Mouse (Mus musculus): ENCODE results near the gene E030018B13Rik.

The E030018B13Rik gene

DNA sequence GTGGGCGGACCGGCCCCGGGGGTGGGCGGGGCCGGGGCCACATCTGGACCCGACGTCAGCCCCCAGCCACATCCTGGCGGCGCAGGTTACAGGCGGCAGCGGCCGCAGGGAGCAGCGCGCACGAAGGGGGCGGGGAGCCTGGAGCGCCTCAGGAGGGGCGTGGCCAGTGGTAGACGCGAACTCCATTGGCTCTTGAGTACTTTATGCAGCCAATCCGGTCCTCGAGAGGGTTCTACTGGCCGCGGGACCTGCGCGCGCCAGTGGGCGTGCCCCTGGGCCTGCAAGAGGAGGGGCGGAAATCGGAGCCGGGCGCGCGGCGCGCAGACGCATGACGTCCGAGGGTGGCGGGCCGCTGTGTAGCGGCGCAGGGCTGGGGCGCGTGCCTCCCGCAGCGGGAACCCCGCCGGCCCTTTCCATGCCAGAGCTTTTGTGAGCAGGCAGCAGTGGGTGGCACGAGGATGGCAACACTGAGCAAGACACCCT, 22.3 kb downstream of the E030018B13Rik start, which contains the start of gene Klf13:
TSS of gene Klf13 (minus strand) at position 2 of the 483 bp plus-strand sequence.
- peak; percentile 99 for DNase-seq

DNA sequence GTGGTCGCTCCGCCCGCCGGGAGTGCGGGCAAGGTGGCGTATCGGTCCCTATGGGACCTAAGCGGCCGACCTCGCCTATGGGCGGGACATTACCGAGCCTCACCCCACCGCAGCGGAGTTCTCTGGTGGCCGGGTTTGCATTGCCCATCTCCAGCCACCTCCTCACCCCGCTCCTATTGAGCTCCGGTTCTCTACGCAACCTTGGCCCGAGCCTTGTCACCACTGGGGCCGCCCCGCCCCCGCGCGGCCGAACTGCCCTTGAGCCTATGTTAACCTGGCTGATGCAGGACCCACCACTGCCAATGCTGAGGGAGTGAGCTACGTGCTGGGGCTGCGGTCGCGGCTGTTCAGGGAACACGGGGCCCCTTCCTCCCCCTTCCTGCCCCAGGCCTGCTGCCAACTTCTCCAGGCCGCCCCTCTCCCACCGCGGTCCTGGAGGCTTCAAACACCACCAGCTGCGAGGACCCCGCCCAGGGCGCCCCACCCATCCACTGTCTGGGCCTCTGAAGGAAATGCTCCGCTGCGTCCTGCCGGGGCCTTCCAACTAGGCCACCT, 22.8 kb downstream of the E030018B13Rik start:
- DNase-seq = no peak

DNA sequence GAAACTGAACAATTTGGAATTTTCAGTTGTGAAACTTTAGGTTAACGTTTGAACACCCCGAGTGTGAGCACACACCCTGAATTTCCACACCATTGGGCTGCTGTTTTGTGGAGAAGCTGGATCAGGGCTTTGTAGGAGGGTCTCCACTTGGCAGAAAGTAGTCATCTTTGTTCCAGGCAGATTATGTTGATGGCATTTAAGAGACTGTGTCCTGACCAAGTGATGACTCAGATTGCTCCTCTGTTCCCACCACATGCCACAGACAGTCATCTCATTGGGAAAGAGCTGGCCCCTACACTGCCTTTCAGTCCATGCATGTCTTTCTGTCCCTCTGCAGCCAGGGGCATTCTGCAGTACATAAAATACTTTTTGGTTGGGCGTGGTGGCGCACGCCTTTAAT, 23.7 kb downstream of the E030018B13Rik start:
- no peak for DNase-seq

DNA sequence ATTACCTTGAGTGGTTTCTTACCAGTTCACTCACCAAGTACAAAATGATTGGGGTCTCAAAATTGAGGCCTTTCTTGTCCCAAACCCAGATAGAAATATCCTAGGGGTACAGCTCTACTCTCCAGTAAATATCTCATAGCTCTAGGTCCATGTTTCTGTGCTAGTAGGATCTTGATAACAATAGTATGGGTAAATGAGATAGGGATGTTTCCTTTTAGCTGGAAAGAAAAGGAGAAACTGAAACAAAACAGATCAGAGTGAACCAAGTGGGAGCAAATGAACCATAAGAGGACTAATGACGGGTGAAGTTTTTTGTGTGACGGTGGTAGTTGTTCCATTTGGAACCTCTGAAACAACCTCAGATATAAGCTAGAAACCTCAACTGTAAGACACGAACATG, 24.4 kb downstream of the E030018B13Rik start:
- DNase-seq = no peak

DNA sequence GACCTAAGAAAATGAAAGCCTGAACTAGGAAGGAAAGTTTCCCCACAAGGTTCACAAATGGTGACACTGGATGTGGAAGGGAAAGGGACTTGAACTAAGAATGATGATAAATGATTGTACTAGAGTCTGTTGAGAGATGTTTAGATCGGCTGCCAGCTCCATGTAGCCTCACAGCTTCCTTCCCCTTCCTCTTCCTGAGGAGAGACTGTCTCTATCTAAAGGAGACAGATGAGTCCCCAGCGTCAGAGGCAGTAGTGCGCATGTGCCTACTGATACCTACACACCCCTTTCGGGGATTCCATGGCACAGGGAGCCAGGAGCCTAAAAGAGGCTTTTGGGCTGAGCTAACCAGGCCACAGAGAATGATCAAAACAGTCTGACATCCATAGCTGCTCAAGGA, 24.8 kb downstream of the E030018B13Rik start:
- no peak for DNase-seq

DNA sequence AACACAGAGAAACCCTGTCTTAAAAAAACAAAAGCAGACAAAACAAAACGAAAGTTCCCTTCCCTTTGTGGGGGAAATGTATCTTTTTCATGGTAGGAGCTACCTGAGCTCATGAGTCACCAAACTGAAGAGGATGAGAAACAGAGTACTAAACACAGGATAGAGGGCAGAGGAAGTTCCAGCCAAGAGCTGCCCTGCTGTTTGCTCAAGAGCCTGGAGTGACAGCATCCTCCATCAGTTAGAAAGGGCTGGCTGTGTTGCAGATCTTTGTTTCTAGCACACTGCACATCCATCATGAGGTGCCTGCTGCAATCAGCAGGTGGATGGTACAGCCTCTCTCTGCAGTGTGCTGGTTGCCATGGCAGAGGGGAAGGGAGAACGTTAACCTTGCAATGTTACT, 27.3 kb downstream of the E030018B13Rik start:
- no peak for DNase-seq

DNA sequence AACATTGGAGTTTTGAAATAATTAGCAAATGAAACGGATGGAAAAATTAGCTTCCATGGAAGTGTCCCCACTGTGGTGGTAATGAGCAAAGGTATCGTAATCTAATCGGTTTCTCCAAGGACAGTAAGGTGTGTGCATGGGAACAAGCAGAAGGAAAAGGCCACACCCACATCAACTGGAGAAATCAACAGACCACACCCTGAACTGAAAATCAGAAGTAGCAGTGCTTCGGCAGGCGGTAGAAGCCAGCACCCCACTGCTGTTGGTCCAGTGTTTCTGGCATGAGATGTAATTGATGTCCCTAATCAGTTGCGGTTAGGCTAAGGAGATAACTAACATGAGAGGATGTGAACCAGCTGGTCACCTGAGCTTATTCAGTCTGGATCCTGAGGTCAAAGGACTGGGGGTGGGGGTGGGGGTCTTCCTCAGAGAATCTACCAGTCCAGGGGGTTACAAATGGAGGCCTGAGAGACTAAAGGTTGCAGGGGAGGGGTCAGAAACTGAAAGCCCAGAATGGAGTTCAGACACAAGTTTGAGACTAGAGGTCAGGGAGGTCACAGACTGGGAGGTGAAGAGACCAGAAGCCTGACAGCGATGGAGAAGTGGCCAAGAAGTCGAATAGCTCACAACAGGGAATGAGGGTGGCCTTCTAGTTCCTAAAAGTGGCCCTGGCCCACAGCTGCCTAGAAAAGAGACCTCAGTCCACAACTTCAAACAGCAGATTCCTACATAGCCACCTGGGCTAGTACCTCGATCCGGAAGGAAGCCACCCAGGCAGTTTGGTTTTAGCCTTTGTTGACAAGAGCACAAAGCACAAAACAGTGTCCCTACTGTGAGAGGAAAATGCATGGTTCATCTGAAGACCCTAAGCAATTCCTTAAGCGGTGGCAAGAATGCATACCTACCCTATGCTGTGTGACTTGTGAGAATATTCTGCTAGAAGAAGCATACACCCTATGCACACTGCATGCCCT, 31.1 kb downstream of the E030018B13Rik start:
- no peak for DNase-seq

DNA sequence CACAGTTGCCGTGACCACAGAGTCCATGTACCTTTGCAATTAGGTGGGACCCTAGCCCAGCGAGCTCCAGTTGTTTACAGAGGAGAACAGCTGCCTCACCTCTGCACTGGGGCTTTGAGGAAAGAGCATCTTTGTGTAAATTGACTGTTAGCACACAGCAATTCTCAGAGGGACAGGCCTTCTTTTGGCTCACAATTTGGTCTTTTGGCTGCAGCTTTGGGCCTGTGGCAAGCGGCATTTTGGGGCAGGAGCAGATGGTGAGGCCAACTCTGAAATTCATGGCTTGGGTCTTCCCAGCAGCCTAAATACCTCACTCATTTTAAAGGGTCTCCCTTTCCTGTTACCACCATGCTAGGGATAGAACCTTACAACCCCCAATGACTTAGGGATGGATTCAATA, 32.5 kb downstream of the E030018B13Rik start:
- no peak for DNase-seq

DNA sequence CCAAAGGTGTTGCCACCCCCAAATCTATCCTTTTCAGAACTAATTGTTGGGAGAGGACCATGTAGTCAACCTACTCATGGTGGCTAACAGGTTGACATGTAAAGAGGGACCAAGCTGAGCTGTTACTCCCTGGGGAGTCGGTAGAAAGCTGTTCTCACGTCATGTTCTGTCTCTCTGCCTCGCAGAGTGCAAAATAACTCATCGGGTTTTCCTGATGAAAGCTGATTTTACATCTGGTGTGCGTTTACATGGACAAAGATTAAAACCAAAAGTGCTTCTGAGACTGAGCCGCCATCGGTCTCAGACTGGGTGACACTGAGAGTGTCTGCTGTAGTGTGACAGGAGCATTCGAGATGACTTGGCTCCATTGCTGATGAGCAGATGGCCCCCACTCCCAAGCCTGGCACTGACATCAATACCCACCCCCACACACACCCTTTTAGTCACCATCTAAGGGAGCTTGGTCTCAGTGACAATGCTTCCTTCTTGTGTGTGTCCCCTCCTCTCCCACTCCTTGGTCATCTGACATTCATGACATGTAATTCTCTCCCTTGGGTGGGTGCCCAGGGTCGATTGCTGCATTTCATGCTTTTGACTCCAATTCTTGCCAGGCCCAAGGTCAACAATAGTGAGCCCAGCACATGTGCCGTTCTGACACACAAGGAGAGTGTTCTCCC, 34.4 kb downstream of the E030018B13Rik start:
- DNase-seq = peak; percentile 69

DNA sequence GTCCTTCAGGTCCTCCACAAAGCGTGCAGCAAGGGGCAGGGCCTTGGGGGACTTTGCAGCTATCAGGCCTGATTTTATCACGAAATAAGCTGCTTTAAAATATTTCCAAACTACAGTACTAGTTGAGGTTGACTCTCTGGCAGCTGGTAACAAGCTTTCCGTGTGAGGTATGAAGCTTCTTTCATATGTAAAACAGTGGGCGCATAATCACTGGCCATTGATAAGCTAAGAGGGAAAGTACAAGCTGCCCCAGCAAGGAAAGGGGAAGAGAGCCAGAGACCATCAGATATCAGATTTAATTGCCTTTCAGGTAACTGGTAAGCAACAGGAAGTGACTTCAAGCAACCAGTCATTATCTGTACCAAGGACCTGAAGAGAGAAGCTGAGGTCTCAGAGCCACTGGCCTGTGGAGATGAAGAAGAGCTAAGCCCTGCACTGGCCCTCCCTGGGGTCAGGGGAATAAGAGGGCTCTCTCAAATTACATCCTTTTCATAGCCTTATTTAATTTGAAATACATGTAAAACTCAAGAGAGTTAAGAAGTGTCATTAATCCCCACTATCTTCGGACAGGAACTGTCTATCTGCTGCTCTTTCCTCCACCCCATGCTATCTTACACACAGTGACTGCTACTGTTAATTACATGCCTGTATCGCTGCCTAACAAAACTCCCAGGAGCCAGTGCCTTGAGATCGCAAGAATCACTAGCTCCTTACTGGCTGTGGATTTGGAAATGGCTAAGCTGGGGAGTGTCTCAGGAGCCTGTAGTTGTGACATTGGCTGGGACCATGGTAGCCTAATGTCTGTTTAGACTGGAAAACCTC, 35.6 kb downstream of the E030018B13Rik start:
- no peak for DNase-seq

DNA sequence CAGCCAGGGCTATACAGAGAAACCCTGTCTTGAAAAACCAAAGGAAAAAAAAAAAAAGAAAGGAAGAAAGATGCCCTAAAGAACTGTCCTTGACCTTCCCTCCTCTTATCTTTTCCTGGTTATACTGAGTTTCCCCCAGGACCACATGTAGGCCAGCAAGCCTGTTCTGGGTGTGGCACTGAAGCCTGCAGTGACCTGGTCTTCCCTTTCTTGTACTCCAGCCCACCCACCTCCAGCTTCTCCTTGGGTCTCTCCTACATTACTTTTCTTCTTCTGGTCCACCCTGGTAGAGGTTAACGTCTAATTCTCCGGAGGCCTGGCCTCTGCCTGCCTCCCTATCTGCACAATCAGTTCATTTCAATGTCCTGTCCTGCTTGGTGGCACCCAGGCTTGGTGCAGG, 38.8 kb downstream of the E030018B13Rik start:
- DNase-seq = no peak

DNA sequence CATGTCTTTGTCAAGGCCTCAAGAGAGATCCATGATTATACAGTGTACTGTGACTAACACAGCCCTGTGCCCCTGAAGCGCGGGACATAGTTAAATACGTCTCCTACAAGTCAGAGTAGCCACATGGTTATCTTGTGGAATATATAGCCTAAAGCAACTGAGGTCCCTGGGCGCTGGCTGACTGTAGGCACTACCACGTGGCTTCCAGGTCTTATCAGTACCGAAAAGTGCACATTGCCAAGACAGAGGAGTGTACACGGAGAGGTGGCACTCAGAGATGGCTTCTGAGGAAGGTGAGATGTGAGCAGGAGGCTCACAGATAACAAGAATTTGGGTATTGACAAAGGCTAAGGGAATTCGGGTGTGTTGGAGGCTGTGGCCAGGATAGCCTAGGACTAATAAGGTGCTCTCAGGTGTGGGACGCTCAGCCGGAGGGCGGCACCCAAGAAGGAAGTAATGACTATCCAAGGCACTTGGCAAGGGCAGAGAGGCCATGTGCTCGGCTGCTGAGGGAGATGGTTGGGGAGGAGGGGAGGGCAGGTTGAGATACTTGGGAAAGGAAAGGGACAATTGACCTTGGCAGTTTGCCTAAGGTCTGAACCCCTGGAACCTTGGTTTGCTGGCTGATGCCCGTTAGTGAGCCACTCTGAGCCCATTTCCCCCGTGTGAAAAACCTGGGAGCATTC, 39.6 kb downstream of the E030018B13Rik start:
- no peak for DNase-seq

DNA sequence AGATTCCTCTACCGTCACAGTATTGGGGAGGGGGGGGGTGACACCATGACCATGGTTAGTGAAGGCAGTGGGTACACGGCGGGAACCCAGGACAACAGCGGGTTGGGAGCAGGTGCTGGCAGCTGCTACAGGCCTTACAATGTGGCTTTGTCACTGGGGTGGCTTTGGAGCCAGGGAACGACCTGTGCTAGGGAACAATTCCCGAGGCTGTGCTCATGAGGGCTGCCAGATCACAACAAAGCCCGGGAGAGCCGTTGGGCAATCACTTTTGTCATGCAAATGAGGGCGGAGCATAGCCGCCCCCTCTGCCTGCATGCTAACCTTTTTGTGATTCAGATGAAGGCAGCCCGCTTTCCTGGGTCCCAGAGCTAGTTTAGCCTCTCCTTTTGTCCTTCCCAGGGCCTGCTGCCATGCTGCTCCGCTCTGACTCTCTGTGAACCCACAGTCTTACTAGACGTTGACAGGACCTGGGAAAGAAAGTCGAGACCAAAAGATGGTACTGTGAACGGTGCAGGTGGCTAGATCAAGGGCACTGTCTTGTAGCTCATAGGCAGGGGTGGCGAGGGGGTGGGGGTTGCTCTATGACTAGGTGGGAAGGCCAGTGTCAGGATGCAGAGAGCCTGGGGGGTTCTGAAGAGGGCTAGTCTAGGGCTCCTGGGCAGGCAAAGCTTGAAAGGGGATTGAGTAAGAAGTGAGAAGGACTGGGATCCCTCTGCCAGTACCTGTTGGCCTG, 40.5 kb downstream of the E030018B13Rik start:
- peak; percentile 55 for DNase-seq

DNA sequence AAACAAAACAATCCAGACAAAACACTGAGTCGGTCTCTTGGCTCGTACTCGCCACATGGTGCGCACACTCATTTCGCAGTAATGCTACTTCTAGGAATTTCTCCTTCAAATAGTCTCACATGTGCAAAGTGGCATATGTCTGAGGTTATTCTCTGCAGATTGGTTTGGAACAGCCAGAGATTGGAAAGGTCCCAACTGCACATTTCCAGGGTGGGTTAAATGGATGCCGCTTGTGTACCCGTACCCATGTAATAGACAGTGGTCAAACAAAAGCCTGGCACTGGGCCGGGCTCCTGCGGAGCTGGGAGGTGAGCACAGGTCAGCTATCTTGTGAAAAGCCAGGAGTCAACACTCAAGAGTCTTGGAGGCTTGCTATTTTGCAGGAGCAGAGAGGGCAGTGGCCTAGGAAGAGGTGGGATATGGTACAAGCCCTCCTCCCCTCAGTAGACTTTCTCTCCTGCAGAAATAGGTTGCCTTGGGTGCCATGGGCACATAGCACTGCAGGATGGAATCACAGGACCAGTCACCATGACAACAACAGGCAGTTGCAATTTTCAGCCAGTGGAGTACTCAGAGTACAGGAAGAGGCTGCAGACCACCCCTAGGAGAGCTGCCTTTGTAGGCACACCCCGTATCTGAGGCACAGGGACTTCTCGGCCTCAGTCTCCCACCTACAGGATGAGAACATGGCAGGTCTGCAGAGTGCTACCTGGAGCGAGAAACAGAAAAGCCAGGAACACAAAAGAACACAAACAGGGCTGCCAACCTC, 41.4 kb downstream of the E030018B13Rik start:
- no peak for DNase-seq

DNA sequence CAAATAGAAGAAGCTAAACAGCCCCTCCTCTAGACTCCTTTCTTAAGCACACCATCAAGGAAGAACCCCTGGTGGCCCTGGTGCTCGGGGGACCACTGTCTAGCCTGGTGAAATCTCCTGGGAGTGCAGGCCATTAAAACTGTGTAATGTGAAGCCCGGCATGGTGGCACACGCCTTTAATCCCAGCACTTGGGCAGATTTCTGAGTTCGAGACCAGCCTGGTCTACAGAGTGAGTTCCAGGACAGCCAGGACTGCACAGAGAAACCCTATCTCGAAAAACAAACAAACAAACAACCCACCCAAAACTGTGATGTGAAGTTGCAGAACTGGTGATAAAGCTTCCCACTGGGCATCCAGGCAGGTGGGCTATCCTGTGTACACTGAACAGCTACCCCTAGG, 47.0 kb downstream of the E030018B13Rik start:
- DNase-seq = no peak

DNA sequence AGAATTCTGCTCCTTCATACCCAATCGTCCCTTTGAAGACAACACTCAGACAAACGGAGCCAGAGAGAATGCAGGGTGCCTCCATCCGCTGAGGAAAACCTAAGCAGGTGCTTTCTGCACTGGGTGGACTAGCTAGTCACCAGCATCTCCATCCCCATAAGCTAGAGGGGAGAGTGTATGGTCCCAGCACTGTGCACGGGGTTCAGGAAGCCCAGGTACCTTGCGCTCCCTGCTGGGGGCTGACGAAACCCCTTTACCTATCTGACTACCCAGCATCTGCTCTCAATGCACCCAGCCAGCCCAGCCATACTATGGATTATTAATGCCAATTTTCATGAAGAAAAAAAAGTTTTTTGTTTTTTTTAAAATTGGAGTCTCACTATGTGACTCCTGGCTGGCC, 47.5 kb downstream of the E030018B13Rik start:
- no peak for DNase-seq

DNA sequence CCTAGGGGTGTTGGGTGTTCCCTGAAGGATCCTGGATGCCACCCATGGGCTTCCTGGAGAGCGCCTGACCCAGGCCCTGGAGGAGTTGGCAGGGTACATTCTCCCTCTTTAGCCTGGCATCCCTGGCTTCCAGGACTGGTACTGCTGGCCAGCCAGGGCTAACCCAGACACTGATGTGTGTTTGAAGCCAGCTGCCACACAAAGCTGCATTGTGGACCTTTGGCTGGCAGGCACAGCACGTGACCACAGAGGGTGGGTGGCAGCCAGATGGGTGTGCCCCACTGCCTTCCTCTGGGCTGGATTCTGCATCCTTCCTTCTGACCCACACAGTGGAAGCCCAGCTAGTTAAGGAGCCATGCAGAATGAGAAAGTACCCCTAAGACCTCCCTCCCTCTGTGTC, 48.5 kb downstream of the E030018B13Rik start:
- DNase-seq = peak; percentile 63

DNA sequence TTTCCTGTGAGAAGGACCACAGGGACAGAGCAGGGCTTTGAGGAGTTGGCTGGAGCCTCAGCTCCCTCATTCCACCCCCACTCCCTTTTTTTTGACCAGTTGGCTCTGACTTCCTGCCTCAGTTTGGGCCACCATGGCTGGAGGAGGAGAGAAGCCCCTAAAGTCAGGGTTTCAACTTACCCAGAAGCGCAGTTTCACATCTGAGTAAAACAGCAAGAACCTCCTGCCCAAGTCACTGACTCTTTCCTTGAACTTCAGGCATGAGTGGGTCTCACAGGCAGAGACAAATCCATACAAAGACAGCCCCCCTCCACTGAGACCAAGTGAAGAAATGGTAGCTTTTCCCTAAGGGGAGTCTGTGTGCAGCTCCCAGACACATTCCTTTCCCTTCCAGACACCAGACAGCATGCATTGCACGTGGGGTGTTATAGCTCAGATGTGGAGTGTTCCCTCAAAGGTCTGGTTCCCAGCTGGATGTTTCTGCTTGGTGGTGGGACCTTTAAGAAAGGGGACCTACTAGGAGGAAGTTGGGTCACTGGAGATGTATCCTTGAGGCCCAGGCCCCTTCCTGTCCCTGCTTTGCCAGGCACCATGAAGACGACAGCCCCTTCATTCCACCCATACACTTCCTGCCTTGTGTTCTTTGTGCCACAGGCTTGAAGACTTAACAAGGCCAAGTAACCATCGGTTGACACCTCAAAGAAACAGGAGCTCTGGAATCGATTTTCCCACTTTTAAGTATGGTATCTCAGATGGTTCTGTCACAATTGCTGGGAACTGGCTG, 49.2 kb downstream of the E030018B13Rik start:
- DNase-seq = no peak

DNA sequence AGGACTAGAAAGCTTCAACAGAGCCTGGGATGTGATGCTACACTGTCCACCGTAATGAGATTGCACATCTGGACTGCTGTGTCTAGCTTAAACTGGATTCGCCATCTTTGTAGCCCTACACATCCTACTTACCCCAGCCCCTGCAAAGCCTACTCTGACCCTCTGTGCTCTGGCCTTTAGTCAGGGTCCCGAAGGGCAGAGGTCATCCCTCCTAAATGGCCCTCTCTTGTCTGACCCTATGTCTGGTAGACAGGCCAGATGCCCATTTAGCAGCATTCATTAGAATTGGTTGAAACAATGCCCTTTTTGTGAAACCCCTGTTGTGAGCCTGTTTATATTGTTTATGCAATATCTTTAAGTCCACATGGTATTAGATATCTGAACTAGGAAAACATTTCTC, 53.3 kb downstream of the E030018B13Rik start:
- DNase-seq = no peak
